Mouse (Mus musculus): ENCODE results near the gene Ncapg2. TPM values are rescaled to one million over a fixed set of nuclear protein-coding genes. Genes with fewer than 3 reads are reported as not detected.

The Ncapg2 gene
- polyA plus RNA-seq, 1 experiment from 2014 or later, result 63.9 TPM

- DNase-seq (ENCODE audit: extremely low spot score, low spot score), result no peak
- Histone ChIP-seq H3K4me3 (no peak overlapping the region), H3K9me3 (no peaks in the 10 kb centered on the region), H3K36me3 (replicated peaks) (no peaks in the 10 kb centered on the region), H3K4me1 (no peaks in the 10 kb centered on the region), H3K27me3 (ENCODE audit: poor library complexity, severe bottlenecking) (no peaks in the 10 kb centered on the region), H3K27ac (no peak overlapping the region)
These were observed 93.5 kb downstream of the Ncapg2 start for GRCm38 (mm10) chr12:116498666-116499065.

DNA sequence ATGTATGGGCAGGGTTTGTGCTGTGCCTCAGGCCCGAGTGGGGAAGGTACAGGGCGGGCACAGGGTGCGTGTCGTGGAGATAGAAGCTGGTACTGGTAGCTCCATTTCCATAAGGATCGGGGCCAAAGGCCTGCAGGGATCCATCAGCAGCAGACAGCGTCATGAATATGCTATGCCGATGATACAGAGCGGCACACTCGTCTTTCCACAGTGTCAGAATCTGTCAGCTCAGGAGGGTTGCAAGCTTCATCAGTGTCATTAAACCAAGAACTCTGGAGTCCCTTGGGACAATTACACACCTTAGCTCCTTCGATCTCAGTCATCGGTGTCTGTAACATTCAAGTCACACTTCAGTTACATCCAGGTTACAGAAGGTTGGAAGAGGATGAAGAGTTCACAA lies 95.5 kb downstream of the Ncapg2 start:
- H3K4me1 ChIP-seq, result no peaks in the 10 kb centered on the region
- 92% methylated on average over 11 of the region's 11 CpGs for WGBS
- H3K36me3 ChIP-seq (replicated peaks), result no peaks in the 10 kb centered on the region
- no peak for DNase-seq (ENCODE audit: extremely low spot score, low spot score)
- H3K27me3 ChIP-seq (ENCODE audit: poor library complexity, severe bottlenecking), result no peaks in the 10 kb centered on the region
- no peak overlapping the region for H3K4me3 ChIP-seq
- H3K27ac ChIP-seq, result no peak overlapping the region
- no peaks in the 10 kb centered on the region for H3K9me3 ChIP-seq

- Histone ChIP-seq H3K9me3 (no peaks in the 10 kb centered on the region; the same call in 1 of the 2 replicates), H3K27ac (no peak overlapping the region)
- WGBS, result 96% methylated on average over 1 of the region's 1 CpGs
These were observed 107.3 kb downstream of the Ncapg2 start for GRCm38 (mm10) chr12:116512482-116512881.

More at GRCm38 (mm10) chr12:116512482-116512881, 107.3 kb downstream of the Ncapg2 start:
- no peak overlapping the region for H3K4me3 ChIP-seq
- H3K27me3 ChIP-seq (ENCODE audit: poor library complexity, severe bottlenecking), result no peaks in the 10 kb centered on the region
- no peak for DNase-seq (ENCODE audit: extremely low spot score, low spot score)
- no peaks in the 10 kb centered on the region for H3K4me1 ChIP-seq
- H3K36me3 ChIP-seq (replicated peaks), result no peaks in the 10 kb centered on the region

Other genes starting within 250 kb of the Ncapg2 start
- gene Wdr60, start 142.4 kb upstream of the Ncapg2 start, polyA plus RNA-seq (2016; fragmentation: Nextera tagmentation; extraction: Ambion mirVana), result 15.1 and 16.1 TPM in 2 replicates
- gene Gm11027, start 130.0 kb upstream of the Ncapg2 start, polyA plus RNA-seq (2016; fragmentation: Nextera tagmentation; extraction: Ambion mirVana), result not detected in 2 replicates
- gene Esyt2, start 124.2 kb upstream of the Ncapg2 start, polyA plus RNA-seq (2016; fragmentation: Nextera tagmentation; extraction: Ambion mirVana), result 12.0 and 12.6 TPM in 2 replicates
- 4.6 and 4.8 TPM in 2 replicates for gene Ptprn2, start 80.3 kb downstream of the Ncapg2 start, polyA plus RNA-seq (2016; fragmentation: Nextera tagmentation; extraction: Ambion mirVana)